Mouse (Mus musculus) bone marrow, adult 2 months (tissue): ENCODE measurements around the gene Nufip1. TPM values are rescaled to one million over a fixed set of nuclear protein-coding genes. Genes with fewer than 3 reads are reported as not detected.

Source experiments
- H3K27ac ChIP-seq: fragments of 200-500 bp; 2 replicates; pipeline ENCODE4 v1.5.1; 2012; ENCODE audit warnings: low read depth, mild to moderate bottlenecking, control low read depth, inconsistent platforms, low read length; ENCODE audit not compliant: control insufficient read depth, poor library complexity, insufficient read depth
- H3K4me1 ChIP-seq: fragments of 200-500 bp; 2 replicates; pipeline ENCODE4 v1.6.1; 2011; ENCODE audit warnings: low read length; ENCODE audit not compliant: control insufficient read depth, insufficient read depth
- H3K4me3 ChIP-seq: fragments of 200-500 bp; replicated peaks from 2 replicates; pipeline ENCODE3; 2011; ENCODE audit warnings: mild to moderate bottlenecking, low read depth, low read length, control low read depth; ENCODE audit not compliant: control insufficient read depth
- CTCF ChIP-seq: fragments of 200-500 bp; IDR thresholded peaks from 2 replicates; pipeline ENCODE4 v1.5.1; 2011; ENCODE audit warnings: low read length, control low read depth; ENCODE audit not compliant: control insufficient read depth, insufficient read depth
- POLR2A ChIP-seq: fragments of 200-500 bp; IDR thresholded peaks from 2 replicates; pipeline ENCODE4 v1.6.1; 2011; ENCODE audit warnings: low read depth, mild to moderate bottlenecking, control low read depth, low read length, borderline replicate concordance; ENCODE audit not compliant: control insufficient read depth
- WGBS: fragments of 180-500 bp; shearing (Covaris S2); methylation state at CpG from one replicate; pipeline ENCODE4 v1.1.7; 2018; 5-methylcytosine and 5-hydroxymethylcytosine counted together
- polyA plus RNA-seq: library from polyadenylated mRNA; stranded (reverse); fragments of >200 nt; gene quantifications from 2 replicates; pipeline ENCODE4 v1.2.4, GENCODE M21; 2011; ENCODE audit warnings: low replicate concordance; ENCODE audit not compliant: missing spikeins, insufficient read depth, insufficient read length

Nufip1 gene
- polyA plus RNA-seq, 1 experiment = 12.0 TPM

- TF ChIP-seq CTCF = no peak
- TF ChIP-seq POLR2A = no peak
- no peak overlapping the region; the same call in 1 of the 2 replicates for H3K27ac ChIP-seq
- 42% methylated on average over 6 of the region's 6 CpGs for WGBS
- H3K4me3 ChIP-seq = no peak overlapping the region
- H3K4me1 ChIP-seq = no peaks in the 10 kb centered on the region
These were observed 68.7 kb downstream of the Nufip1 start for GRCm38 (mm10) chr14:76179343-76179742.

- H3K4me1 ChIP-seq = no peaks in the 10 kb centered on the region; the same call in 1 of the 2 replicates
- 75% methylated on average over 5 of the region's 5 CpGs for WGBS
- no peak overlapping the region for H3K4me3 ChIP-seq
- TF ChIP-seq CTCF (no peak), POLR2A (no peak)
- H3K27ac ChIP-seq = no peak overlapping the region
These were observed 74.7 kb downstream of the Nufip1 start for GRCm38 (mm10) chr14:76185358-76185757.

GRCm38 (mm10) chr14:76186299-76186698, 75.6 kb downstream of the Nufip1 start:
- no peak for TF ChIP-seq POLR2A
- TF ChIP-seq CTCF = no peak
- H3K27ac ChIP-seq = no peak overlapping the region
- WGBS = 80% methylated on average over 4 of the region's 4 CpGs

More at GRCm38 (mm10) chr14:76186299-76186698, 75.6 kb downstream of the Nufip1 start:
- H3K4me3 ChIP-seq = no peak overlapping the region
- no peaks in the 10 kb centered on the region; the same call in 1 of the 2 replicates for H3K4me1 ChIP-seq

Other genes with a start within 250 kb of the Nufip1 start
- gene Kctd4, start 155.9 kb upstream of the Nufip1 start, polyA plus RNA-seq = not detected in 2 replicates
- 12.6 and 33.5 TPM in 2 replicates for gene Gtf2f2, start 100.0 kb upstream of the Nufip1 start, polyA plus RNA-seq
- 4.6 and 8.9 TPM in 2 replicates for gene Gpalpp1, start 131 bp upstream of the Nufip1 start, polyA plus RNA-seq